Mouse (Mus musculus): ENCODE measurements at regions not wholly inside any gene's neighbourhood (a gene's known extent, or its start where the extent isn't known, plus 50 kb on each side); places are given as distances from the start of the nearest gene placed in this dataset.

DNA sequence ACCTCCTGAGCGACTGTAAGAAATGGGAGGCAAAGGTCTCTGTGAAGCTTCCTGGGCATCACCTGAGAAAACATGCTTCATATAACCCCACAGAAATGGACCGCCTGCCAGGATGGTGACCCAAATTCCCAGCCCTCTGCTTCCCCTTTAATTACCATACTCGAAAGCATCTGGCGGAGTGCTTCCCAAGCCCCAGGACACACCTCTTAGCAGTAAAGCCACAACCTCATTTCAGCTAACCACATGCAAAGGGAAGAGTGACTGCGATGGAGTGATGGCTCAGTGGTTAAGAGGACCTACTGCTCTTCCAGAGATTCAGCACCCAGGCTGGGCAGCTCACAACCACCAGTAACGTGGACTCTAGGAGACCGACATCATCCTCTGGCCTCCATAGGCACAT is 127.2 kb downstream of the Sox4 start:
- TF ChIP-seq CTCF (IDR thresholded peaks at IDR 0.05; ENCODE audit: low read depth) (no peak), EP300 (IDR thresholded peaks at IDR 0.05; ENCODE audit: low read depth) (no peak)
